Mouse (Mus musculus) heart, postnatal 14 days (tissue): ENCODE data around the gene Map3k5. TPM values are rescaled to one million over a fixed set of nuclear protein-coding genes. Genes with fewer than 3 reads are reported as not detected.
A peak's percentile ranks its signal among the peaks of the same experiment; 100 is the strongest.

ENCODE experiments used
- DNase-seq, 2 experiments: peaks; one replicate each; pipeline ENCODE4 v3.0.0; 2021 to 2022
- intact Hi-C: fragments of 180-260 bp; cut with DNase I; formaldehyde crosslinking; loops from one replicate; pipeline ENCODE4 v1.15.1; 2025
- total RNA-seq, 2 experiments: library from RNA; stranded (reverse); gene quantifications; 2 replicates each; pipeline ENCODE4 v1.2.3; 2021

Map3k5 gene
- total RNA-seq, 2 experiments from 2014 or later: 30.0 to 38.9 TPM

GRCm38 (mm10) chr10:20073236-20073893 lies 139.1 kb downstream of the Map3k5 start:
- intact Hi-C loops: loop anchor here (1.0 to 5.0 kb wide), 5 partner anchors 46 to 167 kb away; partner anchors contain the start of genes Map3k5 and Pex7
- DNase-seq: peak; percentile 78 to 84

DNA sequence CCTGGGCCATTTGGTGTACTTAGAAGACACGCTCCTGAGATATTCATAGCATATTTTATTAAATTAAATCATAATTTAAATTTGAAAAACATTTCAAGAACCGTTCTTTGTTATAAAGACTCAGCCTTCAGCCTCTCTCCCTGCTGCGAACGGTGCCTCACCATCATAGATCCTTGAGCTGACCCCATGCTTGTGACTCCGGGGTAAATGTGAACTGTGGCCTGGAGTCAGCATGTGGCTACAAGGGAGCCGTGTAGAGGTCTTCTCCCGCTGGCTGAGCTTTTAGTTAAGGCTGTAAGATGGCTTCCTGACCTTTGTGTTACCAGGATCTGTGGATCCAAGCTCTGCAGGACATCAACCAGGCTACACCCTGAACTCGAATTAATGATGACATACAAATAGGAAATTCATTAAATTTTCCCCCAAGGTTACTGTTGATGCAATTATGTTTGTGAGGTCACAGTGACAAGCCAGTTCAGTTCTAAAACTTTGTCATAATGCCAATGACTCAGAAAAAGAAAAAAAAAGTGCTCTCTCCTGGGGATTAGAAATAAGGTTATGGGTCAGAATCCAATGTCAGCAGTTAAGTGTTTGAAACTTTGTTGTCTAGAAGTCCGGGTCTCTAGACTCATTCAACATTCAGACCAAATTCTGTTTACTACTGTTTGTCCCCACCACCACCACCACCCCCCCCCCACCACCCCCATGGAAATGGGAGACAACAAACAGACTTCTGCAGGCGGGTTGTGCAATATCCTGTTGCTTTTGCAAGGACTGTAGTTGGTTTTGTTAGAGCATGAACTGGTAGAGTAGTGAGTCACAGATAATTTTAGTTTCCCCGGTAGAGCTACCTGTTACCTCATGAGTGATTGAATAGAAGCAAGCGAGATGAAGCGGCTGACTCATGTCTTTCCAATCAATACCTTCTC lies 142.5 kb downstream of the Map3k5 start:
- intact Hi-C loops: no loop called here
- no peak for DNase-seq

DNA sequence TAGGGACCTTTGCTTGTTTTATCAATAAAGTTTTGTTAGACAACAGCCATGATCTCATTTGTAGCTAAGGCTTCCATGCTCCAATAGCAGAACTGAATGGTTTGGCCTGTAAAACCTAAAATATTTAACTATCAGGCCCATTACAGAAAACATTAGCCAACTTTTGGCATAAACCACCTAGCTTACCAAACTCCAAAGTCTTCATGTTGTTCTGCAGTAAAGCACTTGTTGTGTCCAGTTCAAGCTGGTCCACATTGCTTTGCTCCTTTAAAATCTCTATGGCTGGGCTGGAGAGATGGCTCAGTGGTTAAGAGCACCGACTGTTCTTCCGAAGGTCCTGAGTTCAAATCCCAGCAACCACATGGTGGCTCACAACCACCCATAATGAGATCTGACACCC lies 144.1 kb downstream of the Map3k5 start:
- intact Hi-C loops: no loop called here
- DNase-seq: no peak

GRCm38 (mm10) chr10:20087841-20088240 lies 153.6 kb downstream of the Map3k5 start:
- intact Hi-C loops: no loop called here
- no peak for DNase-seq

- intact Hi-C loops: no loop called here
- no peak for DNase-seq
These were observed 154.8 kb downstream of the Map3k5 start for GRCm38 (mm10) chr10:20089026-20089425.

GRCm38 (mm10) chr10:20090171-20090570 lies 155.9 kb downstream of the Map3k5 start:
- no peak for DNase-seq
- intact Hi-C loops: no loop called here

DNA sequence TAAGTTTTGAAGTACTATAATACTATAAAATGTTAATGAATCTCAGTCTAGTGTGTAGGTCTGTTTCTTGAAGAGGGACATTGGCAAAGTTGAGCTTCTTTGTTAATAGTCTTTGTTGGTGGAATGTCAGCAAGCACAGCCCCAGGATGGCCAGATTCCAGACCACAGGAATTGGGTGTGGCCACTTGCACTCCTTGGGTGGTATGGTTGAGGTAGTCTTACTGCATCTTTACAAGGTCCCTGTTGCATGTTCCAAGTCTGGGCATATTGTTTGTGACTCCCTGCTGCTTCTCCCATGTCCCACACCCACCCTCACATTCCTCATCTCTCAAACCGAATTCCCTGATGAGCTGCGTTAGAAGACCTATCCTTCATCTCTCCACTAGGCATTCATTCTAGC lies 157.1 kb downstream of the Map3k5 start:
- DNase-seq: no peak
- intact Hi-C loops: no loop called here

- no peak for DNase-seq
- intact Hi-C loops: no loop called here
These were observed 158.1 kb downstream of the Map3k5 start for GRCm38 (mm10) chr10:20092371-20092770.

- intact Hi-C loops: no loop called here
- no peak for DNase-seq
These were observed 167.2 kb downstream of the Map3k5 start for GRCm38 (mm10) chr10:20101456-20101855.

- intact Hi-C loops: no loop called here
- peak; percentile 73 to 81 for DNase-seq
These were observed 170.1 kb downstream of the Map3k5 start for GRCm38 (mm10) chr10:20104271-20104931.

GRCm38 (mm10) chr10:20105575-20105974 lies 171.3 kb downstream of the Map3k5 start:
- intact Hi-C loops: no loop called here
- no peak for DNase-seq

- no peak for DNase-seq
- intact Hi-C loops: no loop called here
These were observed 172.8 kb downstream of the Map3k5 start for GRCm38 (mm10) chr10:20107031-20107430.

GRCm38 (mm10) chr10:20111508-20111907 lies 177.2 kb downstream of the Map3k5 start:
- no peak for DNase-seq
- intact Hi-C loops: no loop called here

DNA sequence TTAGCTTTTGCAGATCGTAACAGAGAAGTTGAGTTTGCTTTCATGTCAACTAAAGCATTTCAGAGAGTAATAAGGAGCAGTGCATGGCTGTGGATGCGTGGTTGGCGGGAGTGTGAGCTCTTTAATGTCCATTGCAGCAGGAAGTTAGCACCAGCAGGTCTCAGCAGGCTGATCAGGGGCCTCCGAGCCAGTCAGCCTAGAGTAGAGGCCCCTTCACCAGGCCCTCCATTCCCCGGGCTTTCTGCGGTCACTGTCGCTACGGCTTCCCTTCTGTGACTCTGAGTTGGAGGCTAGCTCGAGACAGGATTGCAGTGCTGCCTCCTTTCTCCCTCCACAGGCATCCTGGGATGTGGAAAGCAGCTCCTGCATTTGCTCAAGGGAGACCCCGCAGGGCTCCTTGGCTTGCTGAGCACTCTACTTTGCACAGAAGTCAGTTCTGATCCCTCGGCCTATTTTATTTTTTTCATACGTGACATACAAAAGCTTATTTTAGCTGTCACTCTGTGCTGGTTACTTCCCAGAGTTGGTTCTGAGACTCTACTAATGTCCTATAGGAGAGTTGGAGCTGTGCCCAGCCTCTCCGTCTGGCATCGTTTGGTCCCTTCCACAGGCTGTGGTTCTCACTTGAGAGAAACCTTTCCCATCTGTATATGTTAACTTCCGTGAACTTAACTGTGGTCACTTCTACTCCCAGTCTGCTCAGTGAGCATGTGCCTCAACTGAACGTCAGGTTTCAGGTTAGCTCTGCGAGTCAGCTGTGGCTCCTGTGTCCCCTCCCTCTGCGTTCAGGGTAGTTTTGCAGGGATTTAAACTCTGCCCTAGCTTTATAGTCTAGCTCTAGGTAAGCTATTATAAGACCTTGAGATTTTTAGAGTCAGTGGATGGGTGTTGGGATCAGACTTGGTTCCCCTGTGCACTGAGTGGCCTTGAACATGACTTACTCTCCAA lies 178.0 kb downstream of the Map3k5 start:
- DNase-seq: no peak
- intact Hi-C loops: no loop called here

GRCm38 (mm10) chr10:20119504-20120425 lies 185.5 kb downstream of the Map3k5 start:
- intact Hi-C loops: no loop called here

DNA sequence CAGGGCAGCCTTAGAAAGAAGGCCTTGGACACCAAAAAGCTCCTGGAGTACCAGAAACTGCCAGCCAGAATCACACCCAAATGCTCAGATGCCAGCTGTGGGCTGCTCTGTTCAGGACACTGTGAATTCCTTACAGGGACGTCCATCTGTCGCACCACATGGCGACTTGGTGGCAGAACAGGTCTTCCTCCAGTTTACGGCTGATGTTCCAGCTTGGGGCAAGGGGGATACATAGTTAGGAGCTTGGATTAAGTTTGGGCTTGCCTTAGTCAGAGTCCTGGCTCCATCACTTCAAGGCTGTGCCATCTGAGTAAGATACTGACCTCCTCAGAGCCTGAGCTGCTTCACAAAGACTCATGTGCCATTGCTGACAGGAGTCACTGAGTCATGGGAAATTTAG lies 187.7 kb downstream of the Map3k5 start:
- intact Hi-C loops: no loop called here
- DNase-seq: no peak

More at GRCm38 (mm10) chr10:20119504-20120425, 185.5 kb downstream of the Map3k5 start:
- no peak for DNase-seq

DNA sequence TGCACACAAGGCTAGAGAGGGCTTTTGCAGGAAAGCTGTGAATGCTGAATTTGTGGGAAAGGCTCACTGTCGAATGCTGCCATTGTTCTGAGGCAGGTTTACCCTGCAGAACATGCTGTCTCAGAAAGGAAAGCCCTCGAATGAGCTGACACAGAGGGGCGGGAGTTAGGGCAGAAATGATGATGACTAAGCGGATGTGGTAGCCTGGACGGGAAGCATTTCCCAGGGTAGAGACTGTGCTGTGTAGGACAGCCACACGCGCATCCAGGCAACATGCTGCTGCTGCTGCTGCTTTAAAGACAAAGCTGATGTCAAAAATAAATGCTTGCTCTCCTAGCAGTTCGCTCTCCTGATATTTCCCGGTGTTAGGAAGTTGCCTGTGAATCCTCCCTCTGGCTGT lies 189.1 kb downstream of the Map3k5 start:
- peak; percentile 30 to 37 for DNase-seq
- intact Hi-C loops: no loop called here

- intact Hi-C loops: loop anchor here (2.0 kb wide), 3 partner anchors 52 to 214 kb away; partner anchors contain the start of gene Map3k5
- DNase-seq: no peak
These were observed 190.3 kb downstream of the Map3k5 start for GRCm38 (mm10) chr10:20124576-20124975.

DNA sequence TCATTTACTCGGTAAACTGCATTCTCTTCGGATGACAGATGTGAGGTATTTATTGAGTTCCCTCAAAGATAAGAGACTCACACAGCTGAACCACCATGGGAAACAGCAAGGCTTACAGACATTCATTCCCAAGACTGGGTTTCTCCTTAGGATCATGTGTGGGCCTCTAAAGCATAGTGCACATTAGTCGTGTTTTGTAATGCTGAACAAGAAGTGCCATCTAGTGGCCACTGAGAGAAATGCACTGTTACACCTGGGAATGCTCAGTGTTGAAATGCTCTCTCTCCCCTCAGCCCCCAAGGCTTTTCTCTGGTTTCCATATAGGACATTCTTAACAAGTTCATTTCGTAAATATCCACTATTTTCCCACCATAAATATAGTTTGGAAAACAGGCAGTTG lies 191.0 kb downstream of the Map3k5 start:
- peak; percentile 52 to 71 for DNase-seq
- intact Hi-C loops: loop anchor here (2.0 to 5.0 kb wide), 4 partner anchors 52 to 413 kb away; partner anchors contain the start of genes Il20ra and Map3k5
